Mouse (Mus musculus) cortical plate, adult 2 months (tissue): ENCODE data around the gene Btbd19.

Experiments
- CTCF ChIP-seq: fragments of 200-500 bp; IDR thresholded peaks from 2 replicates; pipeline ENCODE4 v1.5.1; 2011; ENCODE audit warnings: mild to moderate bottlenecking, control low read depth, low read length; ENCODE audit not compliant: insufficient read depth; ENCODE audit errors: extremely low read depth
- POLR2A ChIP-seq: fragments of 200-500 bp; IDR thresholded peaks from 2 replicates; pipeline ENCODE4 v1.6.1; 2011; ENCODE audit warnings: mild to moderate bottlenecking, low read length, control low read depth; ENCODE audit not compliant: insufficient read depth; ENCODE audit errors: extremely low read depth

DNA sequence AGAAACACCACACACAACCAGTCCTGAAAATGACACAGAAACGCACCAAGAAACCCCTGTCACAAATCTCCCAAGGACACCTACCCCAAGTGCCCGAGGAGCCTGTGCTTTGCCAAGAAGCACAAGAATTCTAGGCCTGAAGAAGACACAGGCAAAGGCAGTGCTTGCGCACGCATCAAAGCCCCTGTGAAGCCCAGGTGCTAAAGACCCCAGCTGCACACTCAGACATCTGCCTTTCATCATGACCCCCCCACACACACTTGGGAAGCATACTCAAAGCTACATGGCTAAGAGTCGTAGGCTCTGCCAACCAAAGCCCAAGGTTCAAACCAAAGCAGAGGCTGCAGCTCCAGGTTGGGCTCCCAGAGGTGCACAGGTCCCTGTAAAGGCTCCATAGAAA lies 9.9 kb downstream of the Btbd19 start:
- TF ChIP-seq CTCF (no peak), POLR2A (no peak)
